Mouse (Mus musculus) hindbrain, embryonic 12.5 days (tissue): ENCODE results near the gene Wfikkn2. TPM values are rescaled to one million over a fixed set of nuclear protein-coding genes. Genes with fewer than 3 reads are reported as not detected.

Source experiments
- ATAC-seq: fragments of 200-750 bp; cut with Nextera tagmentation; 2 replicates; pipeline ENCODE4 v1.8.0; 2017; ENCODE audit warnings: moderate TSS enrichment; ENCODE audit not compliant: low FRiP score
- H3K27ac ChIP-seq: fragments of 300-500 bp; sonication (generic); 2 replicates; pipeline ENCODE4 v1.5.1; 2016; ENCODE audit warnings: mild to moderate bottlenecking
- H3K27me3 ChIP-seq: fragments of 300-500 bp; sonication (generic); 2 replicates; pipeline ENCODE4 v1.6.1; 2016; ENCODE audit warnings: mild to moderate bottlenecking
- H3K36me3 ChIP-seq: fragments of 300-500 bp; sonication (generic); 2 replicates; pipeline ENCODE4 v1.6.1; 2016; ENCODE audit warnings: mild to moderate bottlenecking
- H3K4me1 ChIP-seq: fragments of 300-500 bp; sonication (generic); 2 replicates; pipeline ENCODE4 v1.6.1; 2016
- H3K4me2 ChIP-seq: fragments of 300-500 bp; sonication (generic); replicated peaks from 2 replicates; pipeline ENCODE4 v1.6.1; 2016; ENCODE audit warnings: mild to moderate bottlenecking
- H3K4me3 ChIP-seq: fragments of 300-500 bp; sonication (generic); 2 replicates; pipeline ENCODE4 v1.5.1; 2016; ENCODE audit warnings: mild to moderate bottlenecking
- H3K9ac ChIP-seq: fragments of 300-500 bp; sonication (generic); 2 replicates; pipeline ENCODE4 v1.6.1; 2016; ENCODE audit warnings: mild to moderate bottlenecking, moderate library complexity
- H3K9me3 ChIP-seq: fragments of 300-500 bp; sonication (generic); replicated peaks from 2 replicates; pipeline ENCODE4 v1.6.1; 2016; ENCODE audit warnings: mild to moderate bottlenecking
- WGBS: fragments of 180-500 bp; shearing (Covaris S2); methylation state at CpG from one replicate; pipeline ENCODE4 v1.1.7; 2016; 5-methylcytosine and 5-hydroxymethylcytosine counted together
- polyA plus RNA-seq: library from polyadenylated mRNA; unstranded; fragments of >200 nt; fragmentation: Nextera tagmentation; extraction: Ambion mirVana; gene quantifications from 2 replicates; pipeline ENCODE4 v1.2.1, GENCODE M21; 2016

Gene Wfikkn2
- polyA plus RNA-seq, 1 experiment from 2014 or later = 6.8 TPM

GRCm38 (mm10) chr11:94233405-94233804, 12.4 kb downstream of the Wfikkn2 start:
- Histone ChIP-seq H3K36me3 (no peaks in the 10 kb centered on the region), H3K9ac (no peak overlapping the region), H3K4me2 (no peak overlapping the region), H3K27ac (no peak overlapping the region), H3K27me3 (no peaks in the 10 kb centered on the region), H3K4me3 (no peak overlapping the region), H3K4me1 (peaks cover 15% of the 10 kb centered on the region; the same call in 1 of the 2 replicates), H3K9me3 (no peaks in the 10 kb centered on the region)
- 59% methylated on average over 6 of the region's 6 CpGs for WGBS
- no peak for ATAC-seq

- 73% methylated on average over 19 of the region's 19 CpGs for WGBS
- no peak for ATAC-seq
- Histone ChIP-seq H3K4me1 (peaks cover 18% of the 10 kb centered on the region; the same call in 1 of the 2 replicates), H3K9me3 (no peaks in the 10 kb centered on the region), H3K36me3 (no peaks in the 10 kb centered on the region), H3K4me2 (no peak overlapping the region), H3K4me3 (no peak overlapping the region), H3K27ac (no peak overlapping the region), H3K27me3 (no peaks in the 10 kb centered on the region), H3K9ac (no peak overlapping the region)
Measured at GRCm38 (mm10) chr11:94231821-94232552, 13.8 kb downstream of the Wfikkn2 start.

GRCm38 (mm10) chr11:94230244-94230643, 15.6 kb downstream of the Wfikkn2 start:
- Histone ChIP-seq H3K4me3 (no peak overlapping the region), H3K9ac (no peak overlapping the region), H3K27ac (no peak overlapping the region), H3K27me3 (no peaks in the 10 kb centered on the region), H3K9me3 (no peaks in the 10 kb centered on the region), H3K36me3 (no peaks in the 10 kb centered on the region), H3K4me1 (peaks cover 10% of the 10 kb centered on the region; the same call in 1 of the 2 replicates), H3K4me2 (no peak overlapping the region)
- no peak for ATAC-seq
- WGBS = 81% methylated on average over 8 of the region's 8 CpGs

- Histone ChIP-seq H3K4me2 (no peak overlapping the region), H3K4me1 (peaks cover 10% of the 10 kb centered on the region; the same call in 1 of the 2 replicates), H3K9ac (no peak overlapping the region), H3K9me3 (no peaks in the 10 kb centered on the region), H3K36me3 (no peaks in the 10 kb centered on the region), H3K4me3 (no peak overlapping the region), H3K27ac (no peak overlapping the region), H3K27me3 (no peaks in the 10 kb centered on the region)
- WGBS = 88% methylated on average over 5 of the region's 5 CpGs
- ATAC-seq = no peak
Measured at GRCm38 (mm10) chr11:94229207-94229960, 16.4 kb downstream of the Wfikkn2 start.

- no peak overlapping the region for H3K9ac ChIP-seq
- 26% methylated on average over 9 of the region's 9 CpGs for WGBS
- H3K4me1 ChIP-seq = peaks cover 7% of the 10 kb centered on the region; the same call in 1 of the 2 replicates
- no peaks in the 10 kb centered on the region for H3K27me3 ChIP-seq
- no peak overlapping the region for H3K4me3 ChIP-seq
- H3K9me3 ChIP-seq = no peaks in the 10 kb centered on the region
- ATAC-seq = no peak
- no peak overlapping the region for H3K4me2 ChIP-seq
- no peaks in the 10 kb centered on the region for H3K36me3 ChIP-seq
- H3K27ac ChIP-seq = 0 out of 2 replicates have a peak overlapping the region, but pooled peaks have one; percentile 31
Measured at GRCm38 (mm10) chr11:94228416-94228815, 17.4 kb downstream of the Wfikkn2 start.

- Histone ChIP-seq H3K36me3 (no peaks in the 10 kb centered on the region), H3K27me3 (no peaks in the 10 kb centered on the region), H3K4me3 (no peak overlapping the region), H3K4me1 (peaks cover 4% of the 10 kb centered on the region; the same call in 1 of the 2 replicates), H3K9me3 (no peaks in the 10 kb centered on the region), H3K9ac (no peak overlapping the region), H3K4me2 (no peak overlapping the region), H3K27ac (no peak overlapping the region)
- WGBS = 45% methylated on average over 7 of the region's 7 CpGs
- no peak for ATAC-seq
Measured at GRCm38 (mm10) chr11:94225985-94226384, 19.8 kb downstream of the Wfikkn2 start.

GRCm38 (mm10) chr11:94223531-94223930, 22.3 kb downstream of the Wfikkn2 start:
- H3K4me1 ChIP-seq = peaks cover 4% of the 10 kb centered on the region; the same call in 1 of the 2 replicates
- no peaks in the 10 kb centered on the region for H3K27me3 ChIP-seq
- ATAC-seq = no peak
- H3K27ac ChIP-seq = no peak overlapping the region
- WGBS = 82% methylated on average over 9 of the region's 9 CpGs
- H3K9me3 ChIP-seq = no peaks in the 10 kb centered on the region
- H3K9ac ChIP-seq = no peak overlapping the region
- no peak overlapping the region for H3K4me2 ChIP-seq
- no peaks in the 10 kb centered on the region for H3K36me3 ChIP-seq
- no peak overlapping the region for H3K4me3 ChIP-seq

- H3K4me1 ChIP-seq = no peaks in the 10 kb centered on the region
- H3K27me3 ChIP-seq = no peaks in the 10 kb centered on the region
- 96% methylated on average over 7 of the region's 7 CpGs for WGBS
- no peaks in the 10 kb centered on the region for H3K9me3 ChIP-seq
- H3K36me3 ChIP-seq = no peaks in the 10 kb centered on the region
- no peak overlapping the region for H3K9ac ChIP-seq
- H3K4me2 ChIP-seq = no peak overlapping the region
- H3K4me3 ChIP-seq = no peak overlapping the region
- ATAC-seq = no peak
- no peak overlapping the region for H3K27ac ChIP-seq
Measured at GRCm38 (mm10) chr11:94221257-94221656, 24.5 kb downstream of the Wfikkn2 start.

GRCm38 (mm10) chr11:94216247-94216646, 29.6 kb downstream of the Wfikkn2 start:
- WGBS = 40% methylated on average over 2 of the region's 2 CpGs
- ATAC-seq = no peak
- no peak overlapping the region for H3K4me2 ChIP-seq
- peaks cover 17% of the 10 kb centered on the region for H3K4me1 ChIP-seq
- H3K9ac ChIP-seq = no peak overlapping the region
- H3K27me3 ChIP-seq = no peaks in the 10 kb centered on the region
- peaks cover 8% of the 10 kb centered on the region for H3K36me3 ChIP-seq
- H3K9me3 ChIP-seq = no peaks in the 10 kb centered on the region
- H3K27ac ChIP-seq = no peak overlapping the region
- H3K4me3 ChIP-seq = no peak overlapping the region

- Histone ChIP-seq H3K4me3 (no peak overlapping the region), H3K27me3 (no peaks in the 10 kb centered on the region), H3K9me3 (no peaks in the 10 kb centered on the region), H3K4me1 (peaks cover 17% of the 10 kb centered on the region), H3K9ac (no peak overlapping the region), H3K4me2 (no peak overlapping the region), H3K36me3 (peaks cover 8% of the 10 kb centered on the region), H3K27ac (no peak overlapping the region)
- ATAC-seq = no peak
- WGBS = 89% methylated on average over 3 of the region's 3 CpGs
Measured at GRCm38 (mm10) chr11:94215581-94215980, 30.2 kb downstream of the Wfikkn2 start.

- ATAC-seq = no peak
- Histone ChIP-seq H3K4me1 (peaks cover 17% of the 10 kb centered on the region), H3K4me3 (peak overlapping the region; percentile 6; the same call in 1 of the 2 replicates), H3K27ac (no peak overlapping the region; the same call in 1 of the 2 replicates), H3K4me2 (peak overlapping the region; percentile 87), H3K9me3 (no peaks in the 10 kb centered on the region), H3K27me3 (no peaks in the 10 kb centered on the region), H3K9ac (peak overlapping the region; percentile 53), H3K36me3 (peaks cover 8% of the 10 kb centered on the region)
- 88% methylated on average over 29 of the region's 29 CpGs for WGBS
Measured at GRCm38 (mm10) chr11:94213735-94214594, 31.8 kb downstream of the Wfikkn2 start.

- ATAC-seq = no peak
- Histone ChIP-seq H3K9ac (peak overlapping the region; percentile 99), H3K27me3 (no peaks in the 10 kb centered on the region), H3K27ac (no peak overlapping the region), H3K4me2 (peak overlapping the region; percentile 87), H3K9me3 (no peaks in the 10 kb centered on the region), H3K36me3 (peaks cover 8% of the 10 kb centered on the region), H3K4me3 (peak overlapping the region; percentile 98), H3K4me1 (peaks cover 17% of the 10 kb centered on the region)
- WGBS = 70% methylated on average over 4 of the region's 4 CpGs
Measured at GRCm38 (mm10) chr11:94212997-94213396, 32.8 kb downstream of the Wfikkn2 start.
